Mouse (Mus musculus) B cell, adult 67 days (primary cell): Measurements from ENCODE around the gene Chmp2b. TPM values are rescaled to one million over a fixed set of nuclear protein-coding genes. Genes with fewer than 3 reads are reported as not detected.

Experiments used
- total RNA-seq, 2 experiments: library from RNA; stranded (reverse); gene quantifications; 4 replicates each; pipeline ENCODE4 v1.2.4; 2023

Gene Chmp2b
- 10 to 100 TPM; 45.6 to 54.4 TPM for total RNA-seq

DNA sequence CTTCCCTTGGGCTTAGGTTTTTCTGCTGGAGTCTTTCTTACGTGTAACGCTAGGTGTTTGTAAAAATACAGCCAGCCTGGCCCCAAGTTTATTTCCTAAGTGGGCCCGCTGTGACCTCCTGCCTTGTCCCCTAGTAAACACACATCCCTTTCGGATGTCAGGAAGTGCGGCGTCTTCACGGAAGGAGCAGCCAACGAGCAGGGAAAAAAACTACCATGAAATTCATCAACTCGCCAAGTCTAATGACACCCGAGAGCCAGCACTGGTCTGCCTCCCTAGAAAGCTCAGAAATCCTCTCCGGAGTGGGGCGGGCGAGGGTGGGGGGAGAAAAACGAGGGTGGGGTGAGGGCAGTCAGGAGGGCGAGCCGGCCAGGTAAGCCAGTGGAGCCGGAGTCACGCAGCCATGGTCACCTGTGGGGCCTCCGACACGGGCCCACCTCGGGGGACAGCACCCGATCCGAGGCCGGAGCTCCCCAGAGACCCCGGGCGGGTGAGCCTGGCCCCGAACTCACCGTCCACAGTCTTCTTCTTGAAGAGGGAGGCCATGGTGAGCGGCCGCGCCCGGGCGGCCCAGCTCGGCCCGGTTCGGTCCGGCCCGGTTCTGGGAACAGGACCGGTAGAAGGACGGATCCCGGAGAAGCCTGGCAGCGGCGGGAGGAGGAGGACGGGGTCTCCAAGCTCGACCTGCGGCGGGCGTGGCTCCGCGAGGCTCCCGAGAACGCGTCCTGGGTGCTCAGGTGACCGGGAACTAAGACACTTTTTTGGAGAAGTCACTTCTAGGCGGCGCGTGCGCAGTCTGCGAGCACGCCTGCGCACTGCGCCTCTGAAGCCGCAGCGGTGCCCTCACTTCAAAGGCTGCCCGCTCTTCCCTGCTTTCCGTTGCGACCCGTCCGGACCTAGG lies at the start of gene Chmp2b:
TSS of gene Chmp2b (minus strand) at position 764 of the 901 bp plus-strand sequence.

DNA sequence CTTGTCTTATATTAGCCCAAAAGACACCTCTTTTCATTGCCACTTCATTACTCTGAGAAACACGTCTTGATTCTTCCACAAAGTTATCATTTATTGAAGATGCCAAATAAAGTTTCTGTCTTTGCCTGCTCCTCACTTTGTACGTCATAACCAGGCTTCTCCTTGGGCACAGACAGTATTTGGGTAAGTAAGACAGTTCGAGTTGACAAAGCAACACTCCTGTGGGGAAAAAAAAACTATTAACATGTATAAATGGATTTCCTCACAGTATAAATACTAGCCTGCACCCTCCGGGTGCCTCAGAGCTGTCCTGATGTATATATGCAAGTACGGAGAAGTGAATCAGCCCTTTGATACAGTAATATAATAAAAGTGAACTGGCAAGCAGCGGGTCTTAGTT lies 42.3 kb downstream of the Chmp2b start, which contains the start of gene Pou1f1:
TSS of gene Pou1f1 (plus strand) at position 301 of the 400 bp plus-strand sequence.

Other genes starting within 250 kb of the Chmp2b start
- not detected for gene Pou1f1, start 42.2 kb downstream of the Chmp2b start, total RNA-seq